Comparison of ENCODE assay signal across 1 mouse cellular context in the genomic region with DNA sequence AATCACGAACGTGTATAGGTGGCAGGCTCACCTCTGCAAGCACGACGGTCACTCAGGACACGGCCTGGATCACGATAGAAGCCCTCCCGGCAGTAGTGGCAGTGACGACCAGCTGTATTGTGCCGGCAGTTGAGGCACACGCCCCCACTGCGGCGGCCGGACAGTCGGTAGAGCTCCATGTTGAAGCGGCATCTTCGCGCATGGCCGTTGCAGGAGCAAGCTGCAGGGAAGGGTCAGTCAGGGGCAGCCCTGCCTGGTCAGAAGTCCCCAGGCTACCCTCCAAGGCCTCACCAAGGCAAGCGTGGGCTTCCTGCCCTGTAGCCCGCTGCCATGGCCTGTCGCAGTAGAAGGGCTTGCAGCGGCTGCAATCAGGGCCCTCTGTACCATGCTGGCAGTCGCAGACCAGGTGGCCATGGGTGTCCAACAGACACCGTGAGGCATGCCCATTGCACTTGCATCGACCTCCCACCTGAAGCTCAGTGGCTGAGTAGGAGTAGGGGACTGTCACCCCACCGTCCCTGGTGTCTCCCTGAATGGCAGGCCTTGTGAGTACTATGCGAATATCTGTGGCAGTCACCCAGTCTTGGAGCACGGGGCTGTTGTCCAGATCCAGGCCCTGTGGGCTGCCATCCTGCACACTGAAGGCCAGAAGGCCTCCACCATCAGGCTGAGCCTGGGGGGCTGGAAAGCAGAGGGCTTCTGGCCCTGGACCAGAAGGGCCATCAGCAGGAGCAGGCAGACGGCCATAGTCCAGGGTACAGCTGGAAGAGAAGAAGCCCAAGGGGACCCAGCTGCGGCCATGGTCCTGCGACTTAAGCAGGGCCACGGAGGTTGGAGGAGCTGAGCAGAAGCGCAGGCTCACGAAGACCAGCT.
TF ChIP-seq lines count a peak whose summit lies in the region.

No protein-coding gene starts in this region.

TF ChIP-seq in MEL, 35 proteins besides CTCF, POLR2A, EP300 and RAD21:
- TF ChIP-seq MAFK (IDR thresholded peaks at IDR 0.05; ENCODE audit: borderline replicate concordance, low read depth, low read length) (no peak), MYB (IDR thresholded peaks at IDR 0.05; ENCODE audit: low read depth, low read length) (no peak), TBP (IDR thresholded peaks at IDR 0.05; ENCODE audit: low read depth, low read length) (no peak), MAZ (IDR thresholded peaks at IDR 0.05; ENCODE audit: low read depth, low read length) (no peak), ZKSCAN1 (IDR thresholded peaks at IDR 0.05; ENCODE audit: low read depth, low read length) (no peak), RCOR1 (IDR thresholded peaks at IDR 0.05; ENCODE audit: low read depth, low read length) (no peak), NELFE (IDR thresholded peaks at IDR 0.05; ENCODE audit: low read depth, low read length) (no peak), CHD1 (IDR thresholded peaks at IDR 0.05; ENCODE audit: low read depth, low read length) (no peak), USF1 (IDR thresholded peaks at IDR 0.05; ENCODE audit: low read depth, low read length) (no peak), CHD2 (IDR thresholded peaks at IDR 0.05; ENCODE audit: low read length) (no peak), KAT2A (conservative IDR thresholded peaks at IDR 0.05; ENCODE audit: low read depth, low read length) (no peak), SMC3 (IDR thresholded peaks at IDR 0.05; ENCODE audit: low read depth, low read length) (no peak), MYC (IDR thresholded peaks at IDR 0.05; ENCODE audit: low read depth, low read length) (no peak), POLR2AphosphoS2 (IDR thresholded peaks at IDR 0.05; ENCODE audit: low read length) (no peak), BHLHE40 (IDR thresholded peaks at IDR 0.05; ENCODE audit: borderline replicate concordance, low read depth, low read length) (no peak)
TF ChIP-seq in MEL: peak in this region for 0.
